Mouse (Mus musculus): ENCODE results near the gene Egr2. TPM values are rescaled to one million over a fixed set of nuclear protein-coding genes. Genes with fewer than 3 reads are reported as not detected.
A peak's percentile ranks its signal among the peaks of the same experiment; 100 is the strongest.

Gene Egr2
- total RNA-seq, 2 experiments from 2014 or later = 0.73 to 1.8 TPM

GRCm38 (mm10) chr10:67537151-67537994 is 2.1 kb downstream of the Egr2 start:
- intact Hi-C loops (cut with DNase I) = loop anchor here (2.0 to 10.0 kb wide), 6 partner anchors 110 to 633 kb away; no protein-coding TSS in a partner anchor
- DNase-seq = peak; percentile 88 to 93

GRCm38 (mm10) chr10:67538106-67538505 is 2.8 kb downstream of the Egr2 start:
- peak; percentile 7 to 15 for DNase-seq
- intact Hi-C loops (cut with DNase I) = loop anchor here (5.0 to 10.0 kb wide), 3 partner anchors 109 to 633 kb away; no protein-coding TSS in a partner anchor

GRCm38 (mm10) chr10:67538585-67539400 is 3.5 kb downstream of the Egr2 start:
- DNase-seq = peak; percentile 11 to 14
- intact Hi-C loops (cut with DNase I) = loop anchor here (5.0 to 10.0 kb wide), 3 partner anchors 109 to 634 kb away; no protein-coding TSS in a partner anchor

GRCm38 (mm10) chr10:67539401-67539730 is 4.1 kb downstream of the Egr2 start:
- no peak for DNase-seq

DNA sequence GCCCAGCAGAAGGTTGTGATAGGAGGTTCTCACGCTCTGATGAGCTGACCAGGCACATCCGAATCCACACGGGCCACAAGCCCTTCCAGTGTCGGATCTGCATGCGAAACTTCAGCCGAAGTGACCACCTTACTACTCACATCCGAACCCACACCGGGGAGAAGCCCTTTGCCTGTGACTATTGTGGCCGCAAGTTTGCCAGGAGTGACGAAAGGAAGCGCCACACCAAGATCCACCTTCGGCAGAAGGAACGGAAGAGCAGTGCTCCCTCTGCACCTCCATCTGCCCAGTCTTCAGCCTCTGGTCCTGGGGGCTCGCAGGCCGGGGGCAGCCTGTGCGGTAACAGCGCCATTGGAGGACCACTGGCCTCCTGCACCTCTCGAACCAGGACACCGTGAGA is 5.3 kb downstream of the Egr2 start:
- intact Hi-C loops (cut with DNase I) = no loop called here
- DNase-seq = no peak

More at GRCm38 (mm10) chr10:67539401-67539730, 4.1 kb downstream of the Egr2 start:
- intact Hi-C loops (cut with DNase I) = loop anchor here (5.0 to 10.0 kb wide), 3 partner anchors 108 to 635 kb away; no protein-coding TSS in a partner anchor

DNA sequence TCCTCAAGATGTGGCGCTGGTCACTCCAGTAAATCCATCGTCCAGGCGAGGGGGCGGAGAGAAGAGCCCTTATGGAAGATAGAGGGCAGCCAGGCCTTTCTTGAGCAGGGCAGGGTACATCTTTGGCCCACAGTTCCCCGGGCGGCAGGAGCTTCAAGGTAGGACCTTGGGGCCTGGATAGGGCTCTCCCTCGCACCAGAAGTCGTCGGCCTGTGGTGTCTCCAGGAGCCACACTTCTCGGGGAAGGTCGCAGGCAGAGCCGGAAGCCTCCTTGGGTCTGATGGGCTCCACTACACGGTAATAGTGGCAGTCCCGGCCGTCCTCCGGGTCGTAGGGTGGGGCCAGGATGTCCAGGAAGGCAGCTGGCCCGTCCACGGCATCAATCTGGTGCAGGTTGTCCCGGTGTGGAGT is 12.6 kb downstream of the Egr2 start:
- DNase-seq = peak in 1 of 2 experiments; percentile 12
- intact Hi-C loops (cut with DNase I) = loop anchor here (1.0 kb wide), 1 partner anchor 31 kb away; no protein-coding TSS in a partner anchor

- peak in 1 of 2 experiments; percentile 68 for DNase-seq
- intact Hi-C loops (cut with DNase I) = loop anchor here (1.0 kb wide), 1 partner anchor 31 kb away; no protein-coding TSS in a partner anchor
Measured at GRCm38 (mm10) chr10:67548261-67548854, 13.1 kb downstream of the Egr2 start.

DNA sequence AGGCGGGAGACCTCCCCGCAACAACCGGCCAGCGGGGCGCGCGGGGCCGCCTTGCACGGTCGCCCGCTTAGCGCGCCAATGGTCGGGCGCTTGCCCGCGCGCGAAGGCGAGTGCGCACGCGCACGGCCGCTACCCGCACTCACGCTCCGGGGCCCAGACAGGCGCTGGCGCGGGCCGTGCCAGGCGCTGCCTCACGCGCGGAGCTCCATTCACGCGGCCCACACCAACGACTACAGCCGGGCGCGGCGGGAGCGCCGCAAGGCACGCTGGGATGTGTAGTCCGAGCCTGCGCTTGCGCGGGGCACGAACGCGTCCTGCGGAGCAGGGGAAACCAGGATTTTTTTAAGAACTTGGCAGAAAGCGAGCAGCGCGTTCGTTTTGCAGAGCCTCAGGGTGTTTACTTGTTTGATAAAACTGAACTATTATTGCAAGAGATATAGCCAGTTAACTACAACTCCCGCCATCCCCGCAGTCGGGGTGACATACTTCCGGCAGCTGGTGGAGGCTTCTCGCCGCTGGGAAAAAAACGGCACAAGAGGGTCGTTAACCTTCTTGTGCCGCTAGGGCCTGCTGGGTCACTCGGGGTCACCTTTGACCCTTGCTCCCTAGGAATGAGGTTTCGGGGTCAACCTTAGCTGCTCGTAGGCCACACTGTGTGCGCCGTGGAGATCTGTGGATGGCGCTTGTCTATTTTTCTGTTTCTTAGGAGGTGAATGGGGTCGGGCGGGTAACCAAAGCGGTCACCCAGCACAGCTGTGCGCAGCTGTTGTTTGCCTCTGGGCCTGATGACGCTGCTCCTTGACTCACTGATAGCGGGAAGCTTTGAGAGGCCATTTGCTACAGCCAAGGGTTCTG is 13.8 kb downstream of the Egr2 start, which contains the start of gene Ado:
Ado (minus strand) TSS at position 79 of the 855 bp plus-strand sequence.
- intact Hi-C loops (cut with DNase I) = loop anchor here (1.0 kb wide), 1 partner anchor 30 kb away; no protein-coding TSS in a partner anchor
- peak; percentile 89 for DNase-seq

DNA sequence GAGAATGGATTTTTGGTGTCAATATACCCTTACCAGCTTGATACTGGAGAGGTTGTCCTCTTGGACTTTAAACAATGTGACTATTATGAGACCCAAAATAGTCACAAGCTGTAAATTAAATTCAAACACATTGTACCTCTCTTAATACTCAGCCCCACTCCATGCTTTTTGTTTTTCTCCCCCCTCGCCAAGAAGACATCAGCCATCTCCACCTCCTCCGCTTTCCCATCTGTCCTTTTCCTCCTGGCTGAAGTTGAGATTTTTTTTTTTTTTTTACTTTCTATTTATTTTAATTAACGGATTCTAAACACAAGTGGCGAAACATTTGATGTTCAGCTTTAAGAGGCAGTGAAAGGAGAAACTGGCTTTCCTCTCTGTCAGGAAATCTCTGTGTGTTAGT is 22.8 kb downstream of the Egr2 start:
- intact Hi-C loops (cut with DNase I) = no loop called here
- DNase-seq = no peak

DNA sequence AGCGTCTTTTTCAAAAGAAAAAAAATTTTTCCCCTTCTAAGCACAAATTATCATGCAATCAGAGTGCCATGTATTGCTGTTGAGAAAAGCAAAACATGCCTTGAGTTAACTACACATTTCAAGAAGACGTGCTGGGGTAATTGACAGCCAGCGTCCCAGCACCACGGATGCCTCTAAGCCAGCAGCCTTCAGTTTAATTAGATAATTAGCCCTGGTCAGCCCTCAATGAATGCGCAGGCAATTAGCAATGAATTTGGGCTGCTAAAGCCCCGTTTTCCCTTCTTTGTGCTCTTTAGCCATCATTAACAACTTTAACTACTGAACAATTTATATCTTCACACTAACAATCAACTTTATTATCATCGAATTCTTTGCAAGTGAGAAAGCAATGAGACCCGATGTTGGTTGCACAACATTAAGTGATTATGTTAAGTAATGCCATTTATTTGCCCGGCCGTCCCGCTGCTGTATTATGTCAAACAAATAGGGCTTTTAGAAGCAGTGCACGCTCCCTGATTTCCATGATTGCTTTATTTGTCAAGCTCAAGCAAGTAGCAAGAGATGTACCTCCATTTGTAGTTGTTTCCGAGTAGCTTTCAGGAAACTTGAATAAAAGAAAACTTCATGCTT is 24.6 kb downstream of the Egr2 start:
- intact Hi-C loops (cut with DNase I) = no loop called here

GRCm38 (mm10) chr10:67561185-67561584 is 25.9 kb downstream of the Egr2 start:
- no peak for DNase-seq
- intact Hi-C loops (cut with DNase I) = no loop called here

More for the DNA sequence above, 24.6 kb downstream of the Egr2 start:
- no peak for DNase-seq

DNA sequence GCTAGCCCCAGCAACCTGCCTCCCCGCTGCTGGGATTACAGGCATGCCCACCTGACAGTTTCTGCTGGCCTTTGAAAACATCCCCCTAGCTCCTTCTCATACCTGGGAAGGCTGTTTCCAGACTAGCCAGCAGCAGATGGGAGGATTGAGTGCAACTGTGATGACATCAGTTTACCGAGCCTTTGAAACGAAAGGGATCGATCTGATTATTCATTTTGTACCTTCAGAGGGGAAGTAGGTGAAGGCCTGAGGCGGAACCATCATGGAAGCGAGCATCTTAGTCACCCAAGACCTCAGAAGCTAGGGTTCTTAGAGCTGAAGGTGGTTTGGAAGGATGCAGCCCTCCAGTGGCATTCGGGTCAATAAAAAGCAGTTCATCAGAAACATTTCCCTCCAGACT is 29.2 kb downstream of the Egr2 start:
- DNase-seq = no peak
- intact Hi-C loops (cut with DNase I) = no loop called here

- intact Hi-C loops (cut with DNase I) = no loop called here
- no peak for DNase-seq
Measured at GRCm38 (mm10) chr10:67566104-67566503, 30.8 kb downstream of the Egr2 start.

DNA sequence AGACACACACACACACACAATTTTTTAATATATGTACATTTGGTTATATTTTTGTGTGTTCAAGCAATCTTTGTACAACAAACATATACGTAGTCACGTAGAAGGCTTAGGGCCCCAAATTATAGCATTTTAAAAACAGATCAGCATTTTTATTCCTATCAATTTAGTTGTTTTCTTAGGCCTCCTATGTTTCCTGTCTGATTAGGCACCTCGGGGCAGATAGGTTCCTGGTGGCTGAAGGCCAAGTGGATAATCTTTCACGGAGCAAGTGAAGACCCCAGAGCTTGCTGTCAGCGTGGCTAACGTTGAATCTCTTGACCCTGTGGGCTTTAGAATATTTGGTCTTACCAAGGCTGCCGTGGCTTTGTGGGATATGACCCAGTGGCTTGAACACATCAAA is 34.3 kb downstream of the Egr2 start:
- DNase-seq = no peak
- intact Hi-C loops (cut with DNase I) = no loop called here

DNA sequence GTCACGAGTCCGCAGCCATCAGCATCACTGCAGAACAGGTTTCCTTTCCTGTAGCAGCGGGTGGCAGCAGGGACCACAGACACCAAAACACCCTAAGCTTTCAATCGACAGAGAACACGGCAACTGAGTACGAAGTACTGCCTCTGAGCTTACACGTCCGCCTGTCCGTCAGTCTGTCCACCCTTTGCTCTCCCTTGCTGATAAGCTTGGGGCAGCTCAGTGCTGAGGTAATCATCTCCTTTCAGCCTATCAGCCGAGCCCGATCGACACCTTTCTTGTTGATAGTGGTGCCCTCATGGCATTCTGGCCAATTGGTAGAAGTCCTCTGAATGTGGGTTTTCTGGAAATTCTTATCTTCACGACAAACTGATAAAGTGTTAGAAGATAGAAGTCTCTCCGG is 36.2 kb downstream of the Egr2 start:
- intact Hi-C loops (cut with DNase I) = no loop called here
- no peak for DNase-seq

GRCm38 (mm10) chr10:67573310-67573709 is 38.0 kb downstream of the Egr2 start:
- no peak for DNase-seq
- intact Hi-C loops (cut with DNase I) = no loop called here

DNA sequence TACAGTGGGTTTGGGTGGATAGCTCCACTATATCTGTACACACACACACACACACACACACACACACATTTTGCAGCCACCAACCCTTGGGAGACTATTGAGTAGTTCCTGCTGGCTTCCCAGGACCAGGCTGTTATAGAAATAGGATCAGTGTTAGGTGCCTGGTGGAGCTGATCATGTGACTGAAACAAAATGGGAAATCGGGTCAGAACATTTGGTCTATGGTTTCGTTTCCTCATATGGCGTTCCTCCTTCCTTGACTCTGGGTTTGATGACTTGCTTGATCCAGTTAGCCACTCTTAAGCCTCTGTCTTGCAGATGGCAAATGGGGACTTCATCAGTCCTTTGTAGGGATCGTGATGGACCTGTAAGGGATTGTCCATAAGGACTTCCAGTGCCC is 44.6 kb downstream of the Egr2 start:
- DNase-seq = no peak
- intact Hi-C loops (cut with DNase I) = loop anchor here (1.0 kb wide), 1 partner anchor 32 kb away; the partner anchor contains the start of gene Ado

- intact Hi-C loops (cut with DNase I) = no loop called here
- DNase-seq = no peak
Measured at GRCm38 (mm10) chr10:67581698-67582285, 46.5 kb downstream of the Egr2 start.
